ENCODE assay signal across 22 mouse cellular contexts in genomic region chr12:86952331-86952850, GRCm38 (mm10). TPM values are rescaled to one million over a fixed set of nuclear protein-coding genes. Genes with fewer than 3 reads are reported as not detected.
DNase-seq lines count a peak whose midpoint lies in the region; ATAC-seq and TF ChIP-seq lines count a peak whose summit lies in the region.
"Had no signal": no experiment of that assay in that cellular context is flagged by ENCODE, and none has a peak within 500 bp of the region (broad histone marks: within the 10 kb centered on the region; RNA-seq: fewer than 3 reads in every experiment).

No protein-coding gene starts in this region.

- peaks cover 36% of the 10 kb centered on the region for H3K36me3 ChIP-seq in forebrain, embryonic 12.5 days (replicated peaks)
- H3K36me3 ChIP-seq in forebrain, embryonic 10.5 days (replicated peaks), result peaks cover 65% of the 10 kb centered on the region
- peaks cover 29% of the 10 kb centered on the region for H3K36me3 ChIP-seq in liver, adult 2 months (ENCODE audit: control insufficient read depth, insufficient read depth, low read length)
- H3K36me3 ChIP-seq in forebrain, postnatal 0 days (ENCODE audit: insufficient read depth), result peaks cover 31% of the 10 kb centered on the region

- no peaks in the 10 kb centered on the region for H3K27me3 ChIP-seq in forebrain, embryonic 12.5 days
- no peaks in the 10 kb centered on the region for H3K27me3 ChIP-seq in forebrain, embryonic 10.5 days (ENCODE audit: poor library complexity, severe bottlenecking)
- H3K27me3 ChIP-seq in liver, adult 2 months (ENCODE audit: control insufficient read depth, insufficient read depth, low read length), result no peaks in the 10 kb centered on the region
- no peaks in the 10 kb centered on the region for H3K27me3 ChIP-seq in forebrain, postnatal 0 days (ENCODE audit: insufficient read depth, low read length)
- H3K27me3 ChIP-seq: embryonic facial prominence, embryonic 15.5 days; hindbrain, embryonic 15.5 days had no signal

- peak overlapping the region; percentile 69 for H3K27ac ChIP-seq in forebrain, embryonic 12.5 days
- H3K27ac ChIP-seq in forebrain, embryonic 10.5 days, result no peak overlapping the region; the same call in 1 of the 2 replicates
- H3K27ac ChIP-seq in liver, adult 2 months (replicated peaks; ENCODE audit: insufficient read depth, low read depth, low read length), result no peak overlapping the region; the same call in 1 of the 2 replicates
- H3K27ac ChIP-seq in forebrain, postnatal 0 days (ENCODE audit: low read depth, low read length), result no peak overlapping the region
- H3K27ac ChIP-seq: embryonic facial prominence, embryonic 15.5 days; hindbrain, embryonic 15.5 days; kidney, postnatal 0 days had no signal

- peaks cover 8% of the 10 kb centered on the region; the same call in 1 of the 2 replicates for H3K79me2 ChIP-seq in liver, adult 2 months (ENCODE audit: control insufficient read depth, insufficient read depth, low read length)

- H3K4me3 ChIP-seq in forebrain, embryonic 12.5 days (replicated peaks), result no peak overlapping the region
- no peak overlapping the region for H3K4me3 ChIP-seq in forebrain, embryonic 10.5 days
- no peak overlapping the region for H3K4me3 ChIP-seq in liver, adult 2 months (ENCODE audit: insufficient read depth, low read depth, low read length)
- no peak overlapping the region for H3K4me3 ChIP-seq in forebrain, postnatal 0 days (ENCODE audit: low read depth, low read length)
- H3K4me3 ChIP-seq: embryonic facial prominence, embryonic 15.5 days; hindbrain, embryonic 15.5 days had no signal

- TF ChIP-seq POLR2A in liver, adult 2 months (IDR thresholded peaks at IDR 0.05; ENCODE audit: extremely low read depth, insufficient read depth, low read length), result no peak

- peaks cover 42% of the 10 kb centered on the region for H3K4me1 ChIP-seq in forebrain, embryonic 12.5 days
- peaks cover 39% of the 10 kb centered on the region for H3K4me1 ChIP-seq in forebrain, embryonic 10.5 days
- peaks cover 5% of the 10 kb centered on the region for H3K4me1 ChIP-seq in liver, adult 2 months (ENCODE audit: control insufficient read depth, insufficient read depth, low read length)
- H3K4me1 ChIP-seq in forebrain, postnatal 0 days (ENCODE audit: insufficient read depth), result peaks cover 17% of the 10 kb centered on the region; the same call in 1 of the 2 replicates

- no peak for TF ChIP-seq CTCF in liver, adult 2 months (IDR thresholded peaks at IDR 0.05; ENCODE audit: low read depth, low read length)
- no peak; the same call in 1 of the 2 replicates for TF ChIP-seq CTCF in forebrain, postnatal 0 days (IDR thresholded peaks at IDR 0.05; ENCODE audit: low read depth)

- no peak for ATAC-seq in forebrain, embryonic 12.5 days (ENCODE audit: low FRiP score)
- ATAC-seq in forebrain, postnatal 0 days, result 0 out of 2 replicates have a peak, but pooled peaks have one; percentile 5
- no peak for ATAC-seq in granulocyte monocyte progenitor cell, adult 5-6 weeks (replicated peaks; ENCODE audit: poor library complexity, severe bottlenecking)
- ATAC-seq: intestine, postnatal 0 days; liver, postnatal 0 days had no signal

- peak overlapping the region; percentile 33; the same call in 1 of the 2 replicates for H3K9ac ChIP-seq in forebrain, embryonic 12.5 days
- no peak overlapping the region for H3K9ac ChIP-seq in liver, adult 2 months (ENCODE audit: low read depth, low read length)
- no peak overlapping the region for H3K9ac ChIP-seq in forebrain, postnatal 0 days
- H3K9ac ChIP-seq: embryonic facial prominence, embryonic 15.5 days; hindbrain, embryonic 15.5 days; liver, postnatal 0 days had no signal

- no peak overlapping the region for H3K4me2 ChIP-seq in forebrain, embryonic 12.5 days
- H3K4me2 ChIP-seq in forebrain, postnatal 0 days (ENCODE audit: low read depth), result no peak overlapping the region
- H3K4me2 ChIP-seq: embryonic facial prominence, embryonic 15.5 days; hindbrain, embryonic 15.5 days had no signal

- no peaks in the 10 kb centered on the region for H3K9me3 ChIP-seq in forebrain, embryonic 12.5 days
- H3K9me3 ChIP-seq in forebrain, embryonic 10.5 days, result no peaks in the 10 kb centered on the region
- no peaks in the 10 kb centered on the region for H3K9me3 ChIP-seq in forebrain, postnatal 0 days (ENCODE audit: low read length)
- H3K9me3 ChIP-seq: embryonic facial prominence, embryonic 15.5 days; hindbrain, embryonic 15.5 days had no signal

- no peak for DNase-seq in forebrain, embryonic 10.5 days (ENCODE audit: extremely low spot score, low spot score)
- peak; percentile 61 for DNase-seq in liver, adult 2 months (ENCODE audit: extremely low read depth, low read depth, low spot score)
- no peak for DNase-seq in liver
- no peak for DNase-seq in forebrain, postnatal 0 days
- no peak for DNase-seq in adrenal gland, postnatal 14 days
- DNase-seq: adrenal gland, adult 8-10 months; cerebellum, adult 9-11 months; embryo, embryonic 11 days; liver, postnatal 0 days; lung, postnatal 14 days; thymus, postnatal 36 days had no signal

- 56% methylated on average over 10 of the region's 10 CpGs for WGBS in forebrain, embryonic 12.5 days
- WGBS in forebrain, embryonic 10.5 days, result 83% methylated on average over 10 of the region's 10 CpGs
- WGBS in liver, adult 2 months, result 66% methylated on average over 10 of the region's 10 CpGs
- 44% methylated on average over 10 of the region's 10 CpGs for WGBS in forebrain, postnatal 0 days

RNA-seq across cellular contexts. Expression of gene Cipc, which starts 5.5 kb away (rescaled TPM):
- 49.5 and 51.4 TPM in 2 replicates for polyA plus RNA-seq in forebrain, embryonic 12.5 days (2016; fragmentation: Nextera tagmentation; extraction: Ambion mirVana)
- polyA plus RNA-seq in forebrain, embryonic 10.5 days (2016; fragmentation: Nextera tagmentation; extraction: Ambion mirVana), result 39.1 and 40.4 TPM in 2 replicates
- total RNA-seq in liver, adult 2 months (2014; rRNA removed), result 15.7 and 26.4 TPM in 2 replicates
- polyA plus RNA-seq in liver, adult 2 months (2012; rRNA removed), result 28.4 and 36.0 TPM in 2 replicates
- 53.1 and 62.9 TPM in 2 replicates for total RNA-seq in forebrain, postnatal 0 days (2014; rRNA removed)
- 28.4 and 38.1 TPM in 2 replicates for polyA plus RNA-seq in forebrain, postnatal 0 days (2015; fragmentation: Nextera tagmentation; extraction: Ambion mirVana)
- total RNA-seq in granulocyte monocyte progenitor cell, adult 5-6 weeks (2014; fragmentation: Nextera tagmentation), result 23.5 and 32.3 TPM in 2 replicates
- total RNA-seq in granulocyte monocyte progenitor cell, adult 5-6 weeks (2017), result 18.5 and 19.9 TPM in 2 replicates
- total RNA-seq in adrenal gland, postnatal 14 days (2021), result 26.2 and 29.1 TPM in 2 replicates

RNA-seq across cellular contexts. Expression of gene Zdhhc22, which starts 37.8 kb away (rescaled TPM):
- polyA plus RNA-seq in forebrain, embryonic 12.5 days (2016; fragmentation: Nextera tagmentation; extraction: Ambion mirVana), result 1.1 and 1.6 TPM in 2 replicates
- 0.07 TPM in 1 of 2 replicates, not detected in the other for polyA plus RNA-seq in forebrain, embryonic 10.5 days (2016; fragmentation: Nextera tagmentation; extraction: Ambion mirVana)
- not detected in 2 replicates for total RNA-seq in liver, adult 2 months (2014; rRNA removed)
- polyA plus RNA-seq in liver, adult 2 months (2012; rRNA removed), result not detected in 2 replicates
- total RNA-seq in forebrain, postnatal 0 days (2014; rRNA removed), result 10.7 and 12.5 TPM in 2 replicates
- polyA plus RNA-seq in forebrain, postnatal 0 days (2015; fragmentation: Nextera tagmentation; extraction: Ambion mirVana), result 12.3 and 21.7 TPM in 2 replicates
- not detected in 2 replicates for total RNA-seq in granulocyte monocyte progenitor cell, adult 5-6 weeks (2014; fragmentation: Nextera tagmentation)
- total RNA-seq in granulocyte monocyte progenitor cell, adult 5-6 weeks (2017), result not detected in 2 replicates
- 0.59 and 1.1 TPM in 2 replicates for total RNA-seq in adrenal gland, postnatal 14 days (2021)
- total RNA-seq: gastrocnemius, adult 8-10 months; heart, adult 8-10 months had no signal
- polyA plus RNA-seq: heart, postnatal 0 days; liver, postnatal 0 days; spleen, adult 2 months; testis, adult 2 months had no signal
